Mouse (Mus musculus): ENCODE results near the gene Dhx38. TPM values are rescaled to one million over a fixed set of nuclear protein-coding genes. Genes with fewer than 3 reads are reported as not detected.

Gene Dhx38
- polyA plus RNA-seq, 1 experiment from 2014 or later = 15.3 TPM

DNA sequence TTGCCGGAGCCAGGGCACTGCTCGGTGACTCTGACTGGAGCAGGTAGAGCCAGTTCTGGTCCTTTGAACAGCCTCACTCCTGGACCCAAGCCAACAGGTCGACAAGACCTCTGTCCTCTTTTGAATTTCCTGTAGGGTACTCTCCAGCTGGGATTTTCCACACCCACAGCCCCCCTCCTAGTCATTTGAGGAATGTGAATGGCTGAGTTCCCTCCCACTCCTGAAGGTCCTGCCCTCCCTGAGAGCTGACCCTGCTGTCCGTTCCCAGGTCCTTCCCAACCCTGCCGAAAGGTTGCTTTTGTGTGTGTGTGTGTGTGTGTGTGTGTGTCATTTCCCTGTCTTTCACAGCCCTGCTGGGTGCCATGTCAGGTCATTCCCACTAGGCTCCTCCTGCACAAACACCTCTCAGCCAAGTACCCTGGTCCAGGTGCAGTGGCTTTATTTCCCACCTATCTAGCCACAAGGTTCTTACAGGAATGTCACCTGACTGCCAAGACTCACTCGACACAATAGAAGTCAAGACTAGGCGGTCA, 21.4 kb upstream of the Dhx38 start:
- Histone ChIP-seq H3K9me3 (replicated peaks; ENCODE audit: low read length) (no peaks in the 10 kb centered on the region), H3K4me2 (ENCODE audit: low read length) (no peak overlapping the region), H3K9ac (ENCODE audit: low read depth, low read length) (no peak overlapping the region), H3K4me1 (replicated peaks; ENCODE audit: insufficient read depth, low read length) (no peaks in the 10 kb centered on the region), H3K27ac (0 out of 2 replicates have a peak overlapping the region, but pooled peaks have one; percentile 31), H3K27me3 (ENCODE audit: insufficient read depth, low read length) (no peaks in the 10 kb centered on the region), H3K4me3 (replicated peaks; ENCODE audit: low read depth, low read length) (no peak overlapping the region), H3K36me3 (ENCODE audit: insufficient read depth, low read length) (no peaks in the 10 kb centered on the region)
- TF ChIP-seq CTCF (IDR thresholded peaks at IDR 0.05; ENCODE audit: low read depth) = no peak
- DNase-seq (ENCODE audit: low spot score) = peak; percentile 48
- 29% methylated on average over 7 of the region's 7 CpGs for WGBS
- ATAC-seq (replicated peaks; ENCODE audit: low FRiP score, low read depth) = peak; percentile 84

DNA sequence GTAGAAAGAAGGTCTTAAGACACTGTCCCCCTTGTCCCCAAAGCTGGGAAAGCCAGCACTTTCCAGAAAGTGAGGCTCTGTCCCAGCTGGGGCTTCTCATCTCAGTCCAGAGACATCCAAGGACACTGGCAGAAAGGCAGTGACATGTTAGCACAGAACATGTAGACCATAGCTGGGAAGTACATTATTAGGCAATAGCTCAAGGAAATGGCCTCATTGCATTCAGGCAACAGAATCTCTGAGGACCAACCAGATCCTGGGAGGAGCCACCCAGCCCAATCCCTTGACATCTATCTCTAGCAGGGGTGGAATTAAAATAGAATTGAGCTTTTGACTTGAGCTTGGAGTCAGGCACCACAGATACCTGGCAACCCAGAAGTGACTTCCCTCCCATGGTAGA, 20.0 kb upstream of the Dhx38 start:
- Histone ChIP-seq H3K4me3 (replicated peaks; ENCODE audit: low read depth, low read length) (no peak overlapping the region), H3K9ac (ENCODE audit: low read depth, low read length) (no peak overlapping the region), H3K4me1 (replicated peaks; ENCODE audit: insufficient read depth, low read length) (no peaks in the 10 kb centered on the region), H3K4me2 (ENCODE audit: low read length) (no peak overlapping the region), H3K27me3 (ENCODE audit: insufficient read depth, low read length) (no peaks in the 10 kb centered on the region), H3K27ac (no peak overlapping the region), H3K9me3 (replicated peaks; ENCODE audit: low read length) (no peaks in the 10 kb centered on the region), H3K36me3 (ENCODE audit: insufficient read depth, low read length) (no peaks in the 10 kb centered on the region)
- ATAC-seq (replicated peaks; ENCODE audit: low FRiP score, low read depth) (no peak), DNase-seq (ENCODE audit: low spot score) (no peak)
- no peak for TF ChIP-seq CTCF (IDR thresholded peaks at IDR 0.05; ENCODE audit: low read depth)

DNA sequence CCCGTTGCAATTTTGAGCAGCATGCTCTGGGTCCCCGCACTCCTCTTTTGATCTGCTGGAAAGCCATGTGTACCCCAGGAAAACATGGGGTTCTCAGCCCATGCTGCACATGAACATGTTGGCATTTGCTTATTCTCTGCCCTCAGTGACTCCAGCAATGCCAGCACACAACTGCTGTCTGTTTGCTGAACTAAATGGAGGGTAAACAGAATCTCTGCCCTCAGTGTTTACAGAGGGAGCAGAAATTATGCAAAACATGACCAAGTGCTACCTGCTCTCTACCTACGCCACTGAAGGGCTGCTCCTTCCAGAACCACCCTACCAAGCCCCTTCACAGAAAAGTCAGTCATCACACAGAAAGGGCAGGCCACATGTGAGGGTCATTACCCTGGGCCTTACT, 19.2 kb upstream of the Dhx38 start:
- DNase-seq (ENCODE audit: low spot score) (no peak), ATAC-seq (replicated peaks; ENCODE audit: low FRiP score, low read depth) (no peak)
- Histone ChIP-seq H3K9me3 (replicated peaks; ENCODE audit: low read length) (no peaks in the 10 kb centered on the region), H3K36me3 (ENCODE audit: insufficient read depth, low read length) (no peaks in the 10 kb centered on the region), H3K27me3 (ENCODE audit: insufficient read depth, low read length) (no peaks in the 10 kb centered on the region), H3K9ac (ENCODE audit: low read depth, low read length) (no peak overlapping the region), H3K4me2 (ENCODE audit: low read length) (no peak overlapping the region), H3K4me3 (replicated peaks; ENCODE audit: low read depth, low read length) (no peak overlapping the region), H3K4me1 (replicated peaks; ENCODE audit: insufficient read depth, low read length) (no peaks in the 10 kb centered on the region), H3K27ac (no peak overlapping the region)
- 85% methylated on average over 3 of the region's 3 CpGs for WGBS
- TF ChIP-seq CTCF (IDR thresholded peaks at IDR 0.05; ENCODE audit: low read depth) = no peak

DNA sequence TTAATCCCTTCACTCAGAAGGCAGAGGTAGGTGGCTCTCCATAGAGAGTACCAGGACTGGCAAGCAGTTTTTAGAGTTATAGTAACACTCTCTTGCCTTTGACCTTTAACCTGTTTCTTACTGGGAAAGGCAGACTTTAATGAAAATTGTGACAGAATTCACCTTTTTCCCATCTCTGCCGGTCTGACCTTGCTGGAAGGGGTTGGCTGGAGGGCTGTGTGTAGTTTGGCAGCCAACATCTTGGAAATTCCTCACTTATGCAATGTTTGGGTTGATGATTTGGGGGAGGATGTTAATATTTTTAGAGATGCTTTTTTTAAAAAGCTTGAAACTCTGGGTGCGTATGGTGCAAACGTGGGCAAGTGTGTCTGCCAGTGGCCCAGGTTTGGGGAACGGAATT, 18.6 kb upstream of the Dhx38 start:
- Histone ChIP-seq H3K4me2 (ENCODE audit: low read length) (no peak overlapping the region), H3K9ac (ENCODE audit: low read depth, low read length) (no peak overlapping the region), H3K27me3 (ENCODE audit: insufficient read depth, low read length) (no peaks in the 10 kb centered on the region), H3K27ac (no peak overlapping the region), H3K4me1 (replicated peaks; ENCODE audit: insufficient read depth, low read length) (no peaks in the 10 kb centered on the region), H3K9me3 (replicated peaks; ENCODE audit: low read length) (no peaks in the 10 kb centered on the region), H3K36me3 (ENCODE audit: insufficient read depth, low read length) (no peaks in the 10 kb centered on the region), H3K4me3 (replicated peaks; ENCODE audit: low read depth, low read length) (no peak overlapping the region)
- WGBS = 81% methylated on average over 4 of the region's 4 CpGs
- no peak for DNase-seq (ENCODE audit: low spot score)
- no peak for TF ChIP-seq CTCF (IDR thresholded peaks at IDR 0.05; ENCODE audit: low read depth)
- no peak for ATAC-seq (replicated peaks; ENCODE audit: low FRiP score, low read depth)

DNA sequence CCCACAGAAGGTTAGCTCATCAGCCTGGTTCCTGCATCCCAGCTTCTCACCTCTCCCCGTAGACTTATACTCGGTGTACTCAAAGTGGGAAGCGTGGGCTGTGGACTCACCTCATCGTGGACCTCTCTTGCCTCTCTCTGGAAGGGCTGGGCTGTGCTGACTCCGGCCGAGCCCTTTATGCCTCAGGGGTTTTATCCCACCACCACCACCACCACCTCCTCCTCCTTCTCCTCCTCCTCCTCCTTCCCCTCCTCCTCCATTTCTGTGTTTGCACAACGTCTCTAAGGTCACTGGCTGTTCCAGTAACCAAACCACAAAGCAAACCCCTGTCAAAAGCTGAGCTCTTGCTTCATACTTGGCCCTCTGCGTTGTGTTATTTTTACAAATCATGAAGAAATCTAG, 13.2 kb upstream of the Dhx38 start, which contains the start of gene Hp:
Hp (minus strand) TSS at position 273 of the 402 bp plus-strand sequence.
- ATAC-seq (replicated peaks; ENCODE audit: low FRiP score, low read depth) = no peak
- Histone ChIP-seq H3K4me1 (replicated peaks; ENCODE audit: insufficient read depth, low read length) (no peaks in the 10 kb centered on the region), H3K27ac (no peak within 1 kb of the TSS), H3K9me3 (replicated peaks; ENCODE audit: low read length) (no peaks in the 10 kb centered on the region), H3K4me3 (replicated peaks; ENCODE audit: low read depth, low read length) (no peak within 1 kb of the TSS), H3K4me2 (ENCODE audit: low read length) (no peak within 1 kb of the TSS), H3K36me3 (ENCODE audit: insufficient read depth, low read length) (no peaks in the 10 kb centered on the region), H3K27me3 (ENCODE audit: insufficient read depth, low read length) (no peaks in the 10 kb centered on the region), H3K9ac (ENCODE audit: low read depth, low read length) (no peak within 1 kb of the TSS)
- 27% methylated on average over 8 of the region's 8 CpGs for WGBS
- TF ChIP-seq CTCF (IDR thresholded peaks at IDR 0.05; ENCODE audit: low read depth) = no peak
- DNase-seq (ENCODE audit: low spot score) = peak; percentile 19

DNA sequence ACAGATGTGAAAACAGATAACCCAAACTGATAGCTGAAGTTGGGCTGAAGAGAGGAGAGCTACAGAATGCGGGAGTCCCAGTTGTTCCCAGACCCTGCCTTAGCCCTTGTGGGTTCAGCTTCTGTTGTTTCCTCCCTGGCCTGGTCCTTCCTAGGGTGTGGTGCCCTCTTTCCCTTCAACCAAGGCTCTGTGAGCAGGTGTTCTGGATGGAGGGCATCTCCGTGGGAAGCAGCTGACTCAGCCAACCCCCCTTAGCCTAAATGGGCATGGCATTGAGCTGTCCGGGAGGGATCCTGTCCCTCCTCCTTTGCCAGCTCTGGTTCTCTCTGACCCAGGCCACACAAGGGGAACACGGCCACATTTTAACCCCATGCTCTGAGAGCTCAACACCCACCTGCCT, 10.7 kb upstream of the Dhx38 start:
- H3K4me3 ChIP-seq (replicated peaks; ENCODE audit: low read depth, low read length) = no peak overlapping the region
- H3K9ac ChIP-seq (ENCODE audit: low read depth, low read length) = no peak overlapping the region
- ATAC-seq (replicated peaks; ENCODE audit: low FRiP score, low read depth) (no peak), DNase-seq (ENCODE audit: low spot score) (no peak)
- H3K9me3 ChIP-seq (replicated peaks; ENCODE audit: low read length) = no peaks in the 10 kb centered on the region
- H3K4me2 ChIP-seq (ENCODE audit: low read length) = no peak overlapping the region
- WGBS = 65% methylated on average over 4 of the region's 4 CpGs
- TF ChIP-seq CTCF (IDR thresholded peaks at IDR 0.05; ENCODE audit: low read depth) = no peak
- no peak overlapping the region for H3K27ac ChIP-seq
- H3K27me3 ChIP-seq (ENCODE audit: insufficient read depth, low read length) = no peaks in the 10 kb centered on the region
- H3K36me3 ChIP-seq (ENCODE audit: insufficient read depth, low read length) = 0 out of 2 replicates have a peak, but pooled peaks cover 4% of the 10 kb centered on the region
- no peaks in the 10 kb centered on the region for H3K4me1 ChIP-seq (replicated peaks; ENCODE audit: insufficient read depth, low read length)

DNA sequence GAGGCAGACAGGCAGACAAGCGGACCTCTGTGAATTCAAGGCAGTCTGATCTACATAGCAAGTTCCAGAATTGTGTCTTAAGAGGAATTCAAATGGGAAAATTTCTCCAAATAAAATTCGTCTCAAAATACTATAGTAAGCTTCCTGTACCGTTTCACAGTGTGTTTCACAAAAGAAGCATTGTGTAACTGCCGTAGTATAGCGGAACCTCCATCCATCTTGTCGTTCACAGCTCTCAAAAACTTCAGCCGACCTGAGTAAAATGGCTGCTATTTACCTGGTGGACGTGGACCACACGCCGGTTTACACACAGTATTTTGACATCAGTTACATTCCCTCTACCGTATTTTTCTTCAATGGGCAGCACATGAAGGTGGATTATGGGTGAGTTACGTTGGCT, 5.5 kb upstream of the Dhx38 start:
- Histone ChIP-seq H3K9ac (ENCODE audit: low read depth, low read length) (no peak overlapping the region), H3K4me2 (ENCODE audit: low read length) (no peak overlapping the region), H3K4me3 (replicated peaks; ENCODE audit: low read depth, low read length) (no peak overlapping the region), H3K27me3 (ENCODE audit: insufficient read depth, low read length) (no peaks in the 10 kb centered on the region), H3K36me3 (ENCODE audit: insufficient read depth, low read length) (peaks cover 16% of the 10 kb centered on the region; the same call in 1 of the 2 replicates), H3K27ac (no peak overlapping the region), H3K4me1 (replicated peaks; ENCODE audit: insufficient read depth, low read length) (no peaks in the 10 kb centered on the region), H3K9me3 (replicated peaks; ENCODE audit: low read length) (no peaks in the 10 kb centered on the region)
- WGBS = 89% methylated on average over 12 of the region's 12 CpGs
- TF ChIP-seq CTCF (IDR thresholded peaks at IDR 0.05; ENCODE audit: low read depth) = no peak
- DNase-seq (ENCODE audit: low spot score) = no peak
- ATAC-seq (replicated peaks; ENCODE audit: low FRiP score, low read depth) = no peak

All from kidney, postnatal 0 days (tissue).